Mouse (Mus musculus) urinary bladder, postnatal 14 days (tissue): ENCODE measurements around the gene Smg7.

Source experiments
- DNase-seq: peaks from one replicate; pipeline ENCODE4 v3.0.0; 2021; ENCODE audit warnings: low spot score

Smg7 gene

DNA sequence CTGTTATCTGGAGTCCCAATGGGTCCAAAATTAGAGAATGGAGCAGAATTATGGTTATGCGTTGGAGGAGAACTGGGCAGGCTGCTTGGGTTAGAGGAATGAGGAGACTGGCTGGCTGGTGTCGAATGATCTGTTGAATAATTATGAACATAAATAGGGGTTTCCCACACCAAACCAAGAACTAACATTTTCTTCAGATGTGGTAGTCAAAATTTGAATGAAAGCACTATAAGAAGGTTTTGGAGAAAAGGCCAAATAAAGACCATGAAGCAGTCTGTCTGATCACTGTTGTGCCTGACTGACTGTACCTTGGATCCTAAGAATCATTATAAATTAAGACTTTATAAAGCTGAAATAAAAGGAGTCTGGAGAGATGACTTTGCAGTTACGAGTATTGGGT is 62.1 kb downstream of the Smg7 start:
- DNase-seq = no peak

DNA sequence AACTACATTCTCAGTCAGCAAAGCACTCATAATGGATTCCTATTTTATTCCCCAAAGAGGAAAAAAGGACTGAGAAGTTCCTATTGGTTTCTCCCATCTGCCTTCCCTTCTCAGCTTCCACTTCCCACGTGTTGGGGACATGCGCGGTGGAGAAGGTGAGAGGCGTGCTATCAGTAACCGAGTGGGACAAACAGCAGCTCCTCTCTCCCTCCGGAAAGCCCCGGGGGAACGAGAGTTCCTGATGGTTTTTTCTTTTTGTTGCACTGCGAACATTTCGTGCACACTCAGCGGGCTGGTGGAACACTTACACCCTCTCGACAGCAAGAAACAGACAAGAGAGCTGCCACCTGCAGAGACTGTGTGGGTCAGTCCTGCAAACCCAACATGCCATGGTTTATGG is 63.6 kb downstream of the Smg7 start:
- no peak for DNase-seq

DNA sequence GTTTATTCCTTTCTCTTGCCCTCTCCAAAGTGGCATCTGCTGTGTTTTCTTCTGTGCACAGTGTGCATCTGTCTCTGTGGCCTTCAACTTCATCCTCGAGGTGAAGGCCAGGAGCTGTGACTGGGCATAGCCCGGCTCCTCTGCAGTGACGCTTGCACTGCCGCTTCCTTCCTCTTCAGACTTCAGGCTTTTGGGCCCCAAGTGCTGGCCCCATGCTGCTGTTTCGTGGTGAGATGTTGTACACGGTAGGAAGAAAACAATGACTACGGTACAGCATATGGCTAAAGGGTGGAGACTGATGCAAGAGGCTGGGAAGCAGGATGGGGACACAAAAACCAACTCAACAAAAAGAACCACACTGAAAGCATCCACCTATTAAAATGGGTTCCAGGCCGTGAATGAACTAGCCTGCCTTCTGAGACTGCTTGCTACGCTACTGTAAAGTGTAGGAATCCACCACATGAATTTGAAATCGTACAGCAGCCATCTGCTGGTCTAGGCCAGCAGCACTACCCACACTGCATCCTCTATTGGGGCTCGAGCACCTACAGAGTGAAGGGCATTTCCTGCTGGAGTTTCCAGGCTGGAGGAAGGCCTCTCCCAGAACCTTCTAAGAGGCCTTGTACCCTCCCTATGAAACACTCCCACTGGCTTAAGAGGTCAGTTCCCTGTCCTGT is 64.3 kb downstream of the Smg7 start:
- no peak for DNase-seq

- DNase-seq = no peak
Measured at GRCm38 (mm10) chr1:152835061-152835460, 67.4 kb downstream of the Smg7 start.

- DNase-seq = no peak
Measured at GRCm38 (mm10) chr1:152832316-152832715, 70.1 kb downstream of the Smg7 start.

- no peak for DNase-seq
Measured at GRCm38 (mm10) chr1:152831619-152832018, 70.8 kb downstream of the Smg7 start.

DNA sequence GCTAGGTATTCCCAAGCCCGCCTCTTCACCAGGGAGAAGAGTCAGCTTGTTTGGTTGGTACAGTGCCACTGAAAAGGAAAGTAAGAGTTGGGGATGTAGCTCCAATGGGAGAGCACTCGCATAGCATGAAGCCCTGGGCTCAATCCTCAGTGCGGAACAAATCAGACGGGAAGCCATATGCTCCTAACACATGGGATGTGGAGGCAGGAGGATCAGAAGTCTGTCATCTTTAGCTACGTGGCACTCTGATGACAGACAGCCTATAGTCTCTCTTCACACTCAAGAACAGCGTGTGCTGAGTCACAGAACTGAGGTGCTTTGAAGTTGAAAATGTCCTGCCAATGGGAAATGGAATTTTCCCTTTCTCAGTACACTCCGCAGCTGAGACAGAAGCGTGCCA is 71.4 kb downstream of the Smg7 start:
- no peak for DNase-seq

GRCm38 (mm10) chr1:152830054-152830453 is 72.4 kb downstream of the Smg7 start:
- DNase-seq = no peak

- no peak for DNase-seq
Measured at GRCm38 (mm10) chr1:152828637-152829355, 73.7 kb downstream of the Smg7 start.

- DNase-seq = no peak
Measured at GRCm38 (mm10) chr1:152828168-152828567, 74.3 kb downstream of the Smg7 start.

DNA sequence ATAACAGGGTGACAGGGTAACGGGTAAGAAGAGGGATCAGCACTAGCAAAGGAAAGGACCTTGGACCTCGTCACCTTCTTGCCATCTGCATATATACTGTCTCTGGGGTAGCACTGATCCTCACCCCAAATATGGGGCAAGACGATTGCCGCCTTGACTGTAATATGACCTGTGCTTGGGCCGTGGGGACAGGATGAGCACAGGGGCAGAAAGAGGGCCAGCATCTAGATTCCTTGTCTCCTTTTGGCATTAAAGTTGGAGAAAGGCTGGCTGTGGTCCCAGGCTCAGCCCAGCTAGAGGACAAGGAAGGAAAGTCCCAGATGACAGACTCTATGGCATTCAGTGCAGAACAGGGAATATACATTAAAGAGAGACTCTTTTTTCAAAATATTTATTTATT is 76.0 kb downstream of the Smg7 start:
- no peak for DNase-seq

- DNase-seq = no peak
Measured at GRCm38 (mm10) chr1:152824206-152824605, 78.2 kb downstream of the Smg7 start.

GRCm38 (mm10) chr1:152821746-152822145 is 80.7 kb downstream of the Smg7 start:
- no peak for DNase-seq

GRCm38 (mm10) chr1:152820911-152821695 is 81.3 kb downstream of the Smg7 start:
- DNase-seq = no peak

DNA sequence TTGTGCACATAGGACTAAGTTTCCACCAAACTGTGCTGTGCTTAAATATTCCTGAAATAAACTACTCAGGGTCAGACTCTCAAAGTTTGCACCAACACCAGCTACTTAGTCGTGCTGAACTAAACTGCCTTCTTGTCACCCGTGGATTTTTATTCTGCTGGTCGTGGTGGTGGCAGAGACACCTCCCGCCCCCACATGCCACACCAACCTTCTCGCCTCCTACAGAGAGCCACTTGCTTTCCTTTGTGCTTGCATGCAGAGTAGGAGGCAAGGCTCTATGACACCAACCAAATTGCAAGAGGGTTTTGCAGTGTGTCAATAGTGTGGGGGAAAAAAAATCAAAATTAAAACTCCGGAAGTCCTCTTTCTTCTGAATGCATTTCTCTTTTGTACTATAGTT is 82.9 kb downstream of the Smg7 start:
- no peak for DNase-seq

DNA sequence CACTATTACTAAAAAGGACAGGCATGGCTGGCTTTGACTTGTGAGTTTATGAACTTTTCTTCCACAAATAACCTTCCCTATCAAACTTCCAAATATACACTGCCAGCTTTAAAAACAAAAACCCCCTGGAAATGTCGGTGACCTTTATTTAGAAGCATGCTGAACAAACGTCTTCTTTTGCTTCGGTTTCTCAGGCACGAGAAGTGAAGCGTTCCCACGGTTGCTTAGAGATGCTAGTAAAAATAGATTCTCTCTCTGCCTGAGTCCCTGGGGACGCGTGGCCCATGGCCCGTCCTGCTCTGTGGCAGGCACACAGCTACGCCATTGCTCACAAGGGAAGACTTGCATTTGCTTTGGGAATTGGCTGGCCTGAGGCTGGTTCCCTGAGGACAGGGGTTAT is 84.7 kb downstream of the Smg7 start:
- no peak for DNase-seq

GRCm38 (mm10) chr1:152817027-152817769 is 85.2 kb downstream of the Smg7 start:
- no peak for DNase-seq

GRCm38 (mm10) chr1:152815265-152815701 is 87.2 kb downstream of the Smg7 start:
- DNase-seq = no peak

- no peak for DNase-seq
Measured at GRCm38 (mm10) chr1:152810533-152811439, 91.7 kb downstream of the Smg7 start.

- no peak for DNase-seq
Measured at GRCm38 (mm10) chr1:152809541-152810252, 92.7 kb downstream of the Smg7 start.

GRCm38 (mm10) chr1:152808392-152808680 is 94.1 kb downstream of the Smg7 start:
- DNase-seq = no peak
